Mouse (Mus musculus) lung, postnatal 0 days (tissue): ENCODE results near the gene Wnt10a. TPM values are rescaled to one million over a fixed set of nuclear protein-coding genes. Genes with fewer than 3 reads are reported as not detected.
"Not testable (repeated sequence)": the region's sequence is repeated elsewhere in the genome, so short reads cannot be mapped to it uniquely, and the experiment has no call there.

ENCODE experiments used
- ATAC-seq: fragments of 200-750 bp; cut with Nextera tagmentation; 2 replicates; pipeline ENCODE4 v1.8.0; 2017; ENCODE audit warnings: moderate library complexity
- DNase-seq: peaks from one replicate; pipeline ENCODE4 v3.0.0-alpha.2; 2016; ENCODE audit warnings: low spot score
- H3K27ac ChIP-seq: fragments of 300-500 bp; sonication (generic); 2 replicates; pipeline ENCODE4 v1.5.1; 2014; ENCODE audit warnings: antibody characterized with exemption, mild to moderate bottlenecking, low read length, mixed read lengths
- H3K27me3 ChIP-seq: fragments of 300-500 bp; sonication (generic); replicated peaks from 2 replicates; pipeline ENCODE4 v1.6.1; 2014; ENCODE audit warnings: low read length, mixed read lengths; ENCODE audit not compliant: insufficient read depth
- H3K36me3 ChIP-seq: fragments of 300-500 bp; sonication (generic); 2 replicates; pipeline ENCODE4 v1.6.1; 2014; ENCODE audit warnings: low read length, mixed read lengths; ENCODE audit not compliant: insufficient read depth
- H3K4me1 ChIP-seq: fragments of 300-500 bp; sonication (generic); 2 replicates; pipeline ENCODE4 v1.6.1; 2014; ENCODE audit warnings: antibody characterized with exemption, low read depth, low read length, mixed read lengths; ENCODE audit not compliant: insufficient read depth
- H3K4me2 ChIP-seq: fragments of 300-500 bp; sonication (generic); replicated peaks from 2 replicates; pipeline ENCODE4 v1.6.1; 2014; ENCODE audit warnings: low read depth, mild to moderate bottlenecking, low read length, moderate library complexity, mixed read lengths
- H3K4me3 ChIP-seq: fragments of 300-500 bp; sonication (generic); 2 replicates; pipeline ENCODE4 v1.5.1; 2014; ENCODE audit warnings: low read depth, low read length
- H3K9ac ChIP-seq: fragments of 300-500 bp; sonication (generic); replicated peaks from 2 replicates; pipeline ENCODE4 v1.6.1; 2014; ENCODE audit warnings: low read depth, mild to moderate bottlenecking
- H3K9me3 ChIP-seq: fragments of 300-500 bp; sonication (generic); 2 replicates; pipeline ENCODE4 v1.6.1; 2016; ENCODE audit warnings: low read length, mixed read lengths
- CTCF ChIP-seq: IDR thresholded peaks from 2 replicates; pipeline ENCODE4 v1.5.1; 2016; ENCODE audit warnings: antibody characterized with exemption, mild to moderate bottlenecking
- EP300 ChIP-seq: IDR thresholded peaks from 2 replicates; pipeline ENCODE4 v1.6.1; 2016; ENCODE audit warnings: antibody characterized with exemption, mild to moderate bottlenecking, control low read depth
- WGBS: fragments of 180-500 bp; shearing (Covaris S2); extraction: QIAGEN DNeasy Blood & Tissue Kit; methylation state at CpG from one replicate; pipeline ENCODE4 v1.1.7; 2014; 5-methylcytosine and 5-hydroxymethylcytosine counted together
- polyA plus RNA-seq: library from polyadenylated mRNA; unstranded; fragments of >200 nt; fragmentation: Nextera tagmentation; extraction: Ambion mirVana; gene quantifications from 2 replicates; pipeline ENCODE4 v1.2.1, GENCODE M21; 2015

The Wnt10a gene
- polyA plus RNA-seq, 1 experiment from 2014 or later = not detected

- peaks cover 60% of the 10 kb centered on the region for H3K27me3 ChIP-seq
- DNase-seq (no peak), ATAC-seq (no peak)
- H3K9ac ChIP-seq = no peak overlapping the region
- H3K4me2 ChIP-seq = 0 out of 2 replicates have a peak overlapping the region, but pooled peaks have one; percentile 4
- H3K4me1 ChIP-seq = peaks cover 12% of the 10 kb centered on the region; the same call in 1 of the 2 replicates
- H3K36me3 ChIP-seq = no peaks in the 10 kb centered on the region
- TF ChIP-seq CTCF = no peak
- TF ChIP-seq EP300 = no peak
- H3K4me3 ChIP-seq = 0 out of 2 replicates have a peak overlapping the region, but pooled peaks have one; percentile 2
- WGBS = 7% methylated on average over 23 of the region's 23 CpGs
- H3K27ac ChIP-seq = no peak overlapping the region
- no peaks in the 10 kb centered on the region for H3K9me3 ChIP-seq
Measured at GRCm38 (mm10) chr1:74807551-74808071, 16.3 kb downstream of the Wnt10a start.

GRCm38 (mm10) chr1:74808078-74808477, 16.8 kb downstream of the Wnt10a start:
- Histone ChIP-seq H3K9me3 (no peaks in the 10 kb centered on the region), H3K27ac (no peak overlapping the region), H3K4me2 (0 out of 2 replicates have a peak overlapping the region, but pooled peaks have one; percentile 4), H3K36me3 (no peaks in the 10 kb centered on the region), H3K9ac (no peak overlapping the region), H3K4me3 (0 out of 2 replicates have a peak overlapping the region, but pooled peaks have one; percentile 2), H3K4me1 (peaks cover 12% of the 10 kb centered on the region; the same call in 1 of the 2 replicates), H3K27me3 (peaks cover 56% of the 10 kb centered on the region)
- ATAC-seq (peak; percentile 86), DNase-seq (peak; percentile 91)
- TF ChIP-seq EP300 (no peak), CTCF (peak; percentile 95)
- under 1% methylated on average over 16 of the region's 16 CpGs for WGBS

- Histone ChIP-seq H3K9ac (no peak overlapping the region), H3K36me3 (no peaks in the 10 kb centered on the region), H3K27ac (no peak overlapping the region), H3K4me3 (no peak overlapping the region), H3K4me1 (peaks cover 12% of the 10 kb centered on the region; the same call in 1 of the 2 replicates), H3K27me3 (peaks cover 46% of the 10 kb centered on the region), H3K9me3 (no peaks in the 10 kb centered on the region), H3K4me2 (no peak overlapping the region)
- TF ChIP-seq CTCF = no peak
- WGBS = 51% methylated on average over 10 of the region's 10 CpGs
- ATAC-seq (no peak), DNase-seq (no peak)
Measured at GRCm38 (mm10) chr1:74809007-74809406, 17.7 kb downstream of the Wnt10a start.

GRCm38 (mm10) chr1:74814931-74815647, 23.8 kb downstream of the Wnt10a start:
- H3K9me3 ChIP-seq = no peaks in the 10 kb centered on the region
- ATAC-seq (no peak), DNase-seq (no peak)
- WGBS = 73% methylated on average over 9 of the region's 9 CpGs
- H3K9ac ChIP-seq = no peak overlapping the region
- no peak overlapping the region for H3K4me3 ChIP-seq
- no peaks in the 10 kb centered on the region for H3K36me3 ChIP-seq
- H3K27me3 ChIP-seq = no peaks in the 10 kb centered on the region
- no peak overlapping the region for H3K27ac ChIP-seq
- no peaks in the 10 kb centered on the region for H3K4me1 ChIP-seq
- H3K4me2 ChIP-seq = no peak overlapping the region
- peak; percentile 41 for TF ChIP-seq CTCF
- TF ChIP-seq EP300 = no peak

- H3K4me3 ChIP-seq, H3K9me3 ChIP-seq, H3K4me1 ChIP-seq, H3K36me3 ChIP-seq, ATAC-seq, H3K27ac ChIP-seq, H3K4me2 ChIP-seq, DNase-seq, H3K27me3 ChIP-seq, H3K9ac ChIP-seq: not testable (repeated sequence)
- 88% methylated on average over 6 of the region's 6 CpGs for WGBS
Measured at GRCm38 (mm10) chr1:74815965-74816364, 24.6 kb downstream of the Wnt10a start.

- H3K4me3 ChIP-seq = peak overlapping the region; percentile 71
- DNase-seq = peak; percentile 96
- peak overlapping the region; percentile 79 for H3K9ac ChIP-seq
- no peaks in the 10 kb centered on the region for H3K9me3 ChIP-seq
- H3K27me3 ChIP-seq = no peaks in the 10 kb centered on the region
- ATAC-seq = peak; percentile 95
- H3K36me3 ChIP-seq = no peaks in the 10 kb centered on the region
- H3K4me2 ChIP-seq = peak overlapping the region; percentile 73
- H3K4me1 ChIP-seq = no peaks in the 10 kb centered on the region
- peak overlapping the region; percentile 85 for H3K27ac ChIP-seq
- 4% methylated on average over 38 of the region's 38 CpGs for WGBS
- TF ChIP-seq EP300 = peak; percentile 67
- TF ChIP-seq CTCF = no peak
Measured at GRCm38 (mm10) chr1:74816612-74817199, 25.4 kb downstream of the Wnt10a start.
